Mouse (Mus musculus) right cerebral cortex, adult 2 months (tissue): ENCODE results near the gene Tlr9.

Source experiments
- DNase-seq, 2 experiments: peaks; one replicate each; pipeline ENCODE4 v3.0.0; 2021 to 2022; ENCODE audit warnings: low spot score in 2 of 2

Gene Tlr9

GRCm38 (mm10) chr9:106231816-106232215, 9.4 kb downstream of the Tlr9 start:
- DNase-seq: no peak

- no peak for DNase-seq
These were observed 10.6 kb downstream of the Tlr9 start for GRCm38 (mm10) chr9:106232956-106233355.

GRCm38 (mm10) chr9:106233953-106234352, 11.6 kb downstream of the Tlr9 start:
- no peak for DNase-seq

- DNase-seq: no peak
These were observed 12.9 kb downstream of the Tlr9 start for GRCm38 (mm10) chr9:106235194-106235830.

GRCm38 (mm10) chr9:106236156-106236817, 13.9 kb downstream of the Tlr9 start:
- no peak for DNase-seq

- no peak for DNase-seq
These were observed 14.4 kb downstream of the Tlr9 start for GRCm38 (mm10) chr9:106236818-106237211.

- no peak for DNase-seq
These were observed 15.0 kb downstream of the Tlr9 start for GRCm38 (mm10) chr9:106237401-106237800.

GRCm38 (mm10) chr9:106237878-106238277, 15.5 kb downstream of the Tlr9 start:
- DNase-seq: no peak

GRCm38 (mm10) chr9:106241541-106242164, 19.3 kb downstream of the Tlr9 start:
- DNase-seq: no peak

- DNase-seq: no peak
These were observed 20.6 kb downstream of the Tlr9 start for GRCm38 (mm10) chr9:106242813-106243488.

- no peak for DNase-seq
These were observed 27.2 kb downstream of the Tlr9 start for GRCm38 (mm10) chr9:106249550-106249949.

GRCm38 (mm10) chr9:106250245-106250644, 27.8 kb downstream of the Tlr9 start:
- no peak for DNase-seq

- DNase-seq: no peak
These were observed 28.7 kb downstream of the Tlr9 start for GRCm38 (mm10) chr9:106251066-106251465.

- no peak for DNase-seq
These were observed 31.6 kb downstream of the Tlr9 start for GRCm38 (mm10) chr9:106254001-106254400.

- DNase-seq: no peak
These were observed 36.0 kb downstream of the Tlr9 start for GRCm38 (mm10) chr9:106258412-106258811.

GRCm38 (mm10) chr9:106258990-106259389, 36.6 kb downstream of the Tlr9 start:
- no peak for DNase-seq

GRCm38 (mm10) chr9:106261058-106261457, 38.7 kb downstream of the Tlr9 start:
- no peak for DNase-seq

- DNase-seq: no peak
These were observed 39.1 kb downstream of the Tlr9 start for GRCm38 (mm10) chr9:106261491-106261890.

- DNase-seq: no peak
These were observed 39.7 kb downstream of the Tlr9 start for GRCm38 (mm10) chr9:106262075-106262474.

- no peak for DNase-seq
These were observed 41.1 kb downstream of the Tlr9 start for GRCm38 (mm10) chr9:106263381-106263924.

GRCm38 (mm10) chr9:106265358-106266075, 43.1 kb downstream of the Tlr9 start:
- DNase-seq: no peak
